Mouse (Mus musculus) forebrain, embryonic 16.5 days (tissue): ENCODE data around the gene Rom1. TPM values are rescaled to one million over a fixed set of nuclear protein-coding genes. Genes with fewer than 3 reads are reported as not detected.
"Not testable (repeated sequence)": the region's sequence is repeated elsewhere in the genome, so short reads cannot be mapped to it uniquely, and the experiment has no call there.

Source experiments
- ATAC-seq: fragments of 200-750 bp; cut with Nextera tagmentation; 2 replicates; pipeline ENCODE4 v1.8.0; 2017; ENCODE audit warnings: mild to moderate bottlenecking, moderate library complexity
- H3K27ac ChIP-seq: fragments of 300-500 bp; sonication (generic); 2 replicates; pipeline ENCODE4 v1.5.1; 2014; ENCODE audit warnings: low read length, control low read depth
- H3K27me3 ChIP-seq: fragments of 300-500 bp; sonication (generic); replicated peaks from 2 replicates; pipeline ENCODE4 v1.6.1; 2014; ENCODE audit warnings: low read length; ENCODE audit not compliant: control insufficient read depth, insufficient read depth
- H3K36me3 ChIP-seq: fragments of 300-500 bp; sonication (generic); 2 replicates; pipeline ENCODE4 v1.6.1; 2014; ENCODE audit not compliant: control insufficient read depth, insufficient read depth
- H3K4me1 ChIP-seq: fragments of 300-500 bp; sonication (generic); replicated peaks from 2 replicates; pipeline ENCODE4 v1.6.1; 2014; ENCODE audit warnings: low read length; ENCODE audit not compliant: control insufficient read depth, insufficient read depth
- H3K4me2 ChIP-seq: fragments of 300-500 bp; sonication (generic); 2 replicates; pipeline ENCODE4 v1.6.1; 2014; ENCODE audit warnings: mild to moderate bottlenecking, low read length, control low read depth
- H3K4me3 ChIP-seq: fragments of 300-500 bp; sonication (generic); replicated peaks from 2 replicates; pipeline ENCODE4 v1.5.1; 2014; ENCODE audit warnings: mild to moderate bottlenecking, low read length, control low read depth
- H3K9ac ChIP-seq: fragments of 300-500 bp; sonication (generic); replicated peaks from 2 replicates; pipeline ENCODE4 v1.6.1; 2014; ENCODE audit warnings: low read depth, low read length, control low read depth
- H3K9me3 ChIP-seq: fragments of 300-500 bp; sonication (generic); 2 replicates; pipeline ENCODE4 v1.6.1; 2016; ENCODE audit warnings: low read length; ENCODE audit not compliant: control insufficient read depth
- WGBS: fragments of 180-500 bp; shearing (Covaris S2); extraction: QIAGEN DNeasy Blood & Tissue Kit; methylation state at CpG from one replicate; pipeline ENCODE4 v1.1.7; 2014; 5-methylcytosine and 5-hydroxymethylcytosine counted together
- polyA plus RNA-seq: library from polyadenylated mRNA; unstranded; fragments of >200 nt; fragmentation: Nextera tagmentation; extraction: Ambion mirVana; gene quantifications from 2 replicates; pipeline ENCODE4 v1.2.1, GENCODE M21; 2015

Rom1 gene
- polyA plus RNA-seq = 1.7 and 1.8 TPM in 2 replicates

GRCm38 (mm10) chr19:8929224-8930088, at the start of gene Rom1, which contains the start of gene Eml3:
TSS of gene Rom1 (minus strand) at chr19:8929356.
TSS of gene Eml3 (plus strand) at chr19:8929552.
- peak; percentile 61 for ATAC-seq
- H3K9me3 ChIP-seq = no peaks in the 10 kb centered on the region
- H3K4me1 ChIP-seq = peaks cover 13% of the 10 kb centered on the region
- H3K9ac ChIP-seq = peak within 1 kb of the TSS; percentile 56
- H3K27me3 ChIP-seq = no peaks in the 10 kb centered on the region
- H3K4me3 ChIP-seq = peak within 1 kb of the TSS; percentile 42
- H3K36me3 ChIP-seq = peaks cover 2% of the 10 kb centered on the region
- H3K27ac ChIP-seq = no peak within 1 kb of the TSS
- WGBS = under 1% methylated on average over 60 of the region's 74 CpGs
- peak within 1 kb of the TSS; percentile 57 for H3K4me2 ChIP-seq

DNA sequence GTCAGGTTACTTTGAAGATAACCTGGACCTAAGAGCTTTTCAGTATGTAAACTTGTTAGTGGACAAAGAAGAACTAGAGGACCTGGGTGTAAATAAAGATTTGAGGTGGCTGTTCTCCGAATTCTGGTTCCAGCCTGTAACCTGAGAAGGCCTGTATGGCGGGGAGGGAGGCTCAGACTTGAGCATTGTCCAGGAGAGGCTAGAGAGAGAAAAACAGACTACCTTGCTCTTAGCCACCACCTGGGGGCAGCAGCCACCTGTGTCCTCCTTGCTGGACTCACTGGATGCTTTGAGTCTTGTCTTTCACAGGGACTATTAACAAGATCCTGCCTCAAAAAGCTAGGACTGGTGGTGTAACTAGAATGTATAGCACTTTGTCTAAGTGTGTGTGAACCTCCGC, 47.4 kb upstream of the Rom1 start:
- no peaks in the 10 kb centered on the region for H3K27me3 ChIP-seq
- peaks cover 7% of the 10 kb centered on the region for H3K4me1 ChIP-seq
- 43% methylated on average over 3 of the region's 3 CpGs for WGBS
- peak; percentile 41; the same call in 1 of the 2 replicates for ATAC-seq
- peaks cover 54% of the 10 kb centered on the region for H3K36me3 ChIP-seq
- H3K9me3 ChIP-seq = no peaks in the 10 kb centered on the region
- no peak overlapping the region for H3K9ac ChIP-seq
- H3K27ac ChIP-seq = no peak overlapping the region
- H3K4me2 ChIP-seq = no peak overlapping the region
- H3K4me3 ChIP-seq = no peak overlapping the region

DNA sequence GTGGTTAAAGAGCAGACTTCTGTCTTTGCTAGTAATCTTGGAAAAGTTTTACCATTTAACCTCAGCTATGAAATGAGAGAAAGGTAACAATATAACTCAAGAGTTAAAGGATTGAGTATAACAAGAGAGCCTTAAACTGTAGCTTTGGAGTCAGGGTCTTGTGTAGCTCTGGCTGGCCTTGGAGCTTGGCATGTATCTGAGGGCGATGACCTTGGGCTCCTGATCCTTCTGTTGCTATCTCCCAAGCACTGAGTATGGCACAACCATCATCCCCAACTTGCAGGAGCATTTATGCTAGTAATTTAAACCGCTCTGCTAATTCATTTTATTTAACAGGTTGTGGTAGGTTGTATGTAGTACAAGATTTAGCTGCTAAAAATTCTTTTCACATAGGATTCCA, 46.3 kb upstream of the Rom1 start:
- ATAC-seq = no peak
- no peak overlapping the region for H3K9ac ChIP-seq
- H3K4me2 ChIP-seq = no peak overlapping the region
- WGBS = 94% methylated on average over 2 of the region's 2 CpGs
- no peaks in the 10 kb centered on the region for H3K9me3 ChIP-seq
- H3K36me3 ChIP-seq = peaks cover 63% of the 10 kb centered on the region
- no peak overlapping the region for H3K4me3 ChIP-seq
- H3K27ac ChIP-seq = no peak overlapping the region
- H3K27me3 ChIP-seq = no peaks in the 10 kb centered on the region
- H3K4me1 ChIP-seq = no peaks in the 10 kb centered on the region

DNA sequence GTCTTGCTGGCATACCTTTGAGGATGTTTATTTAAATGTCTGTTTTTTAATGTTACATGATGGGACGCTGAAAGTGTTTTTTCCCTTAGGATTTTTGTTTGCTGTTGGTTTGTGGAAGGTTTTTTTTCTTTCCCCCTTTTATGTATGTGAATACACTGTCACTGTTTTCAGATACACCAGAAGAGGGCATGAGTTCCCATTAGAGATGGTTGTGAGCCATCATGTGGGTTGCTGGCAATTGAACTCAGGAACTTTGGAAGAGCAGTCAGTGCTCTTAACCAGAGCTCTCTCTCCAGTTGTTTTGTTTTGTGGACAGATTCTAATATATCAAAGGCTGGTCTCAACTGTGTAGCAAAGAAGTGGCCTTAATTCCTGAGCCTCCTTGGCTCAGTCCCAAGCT, 45.5 kb upstream of the Rom1 start:
- no peak overlapping the region for H3K9ac ChIP-seq
- H3K4me2 ChIP-seq = no peak overlapping the region
- H3K36me3 ChIP-seq = peaks cover 65% of the 10 kb centered on the region
- H3K4me1 ChIP-seq = no peaks in the 10 kb centered on the region
- WGBS = 87% methylated on average over 1 of the region's 1 CpGs
- H3K4me3 ChIP-seq = no peak overlapping the region
- no peaks in the 10 kb centered on the region for H3K9me3 ChIP-seq
- no peaks in the 10 kb centered on the region for H3K27me3 ChIP-seq
- H3K27ac ChIP-seq = no peak overlapping the region
- ATAC-seq = no peak

DNA sequence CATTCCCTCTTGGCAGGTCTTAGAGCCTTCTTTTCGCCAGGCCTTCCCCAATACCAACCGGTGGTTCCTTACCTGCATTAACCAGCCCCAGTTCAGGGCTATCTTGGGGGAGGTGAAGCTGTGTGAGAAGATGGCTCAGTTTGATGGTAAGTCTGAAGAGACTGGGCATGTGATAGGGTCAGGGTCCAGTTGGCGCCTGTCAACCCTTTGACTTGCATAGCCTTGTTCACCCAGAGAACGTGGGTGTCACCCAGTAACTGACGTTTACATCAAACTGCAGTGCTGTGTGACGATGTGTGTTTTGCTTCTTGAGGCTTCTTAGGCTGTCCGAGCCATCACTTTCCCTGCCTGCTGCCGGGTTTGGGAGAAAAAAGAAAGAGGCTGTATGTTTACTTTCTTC, 43.3 kb upstream of the Rom1 start:
- H3K4me2 ChIP-seq, H3K4me3 ChIP-seq, H3K9me3 ChIP-seq, H3K9ac ChIP-seq, ATAC-seq, H3K27ac ChIP-seq, H3K4me1 ChIP-seq, H3K27me3 ChIP-seq: not testable (repeated sequence)
- H3K36me3 ChIP-seq = peaks cover 54% of the 10 kb centered on the region
- WGBS = 93% methylated on average over 8 of the region's 8 CpGs

- no peak overlapping the region; the same call in 1 of the 2 replicates for H3K27ac ChIP-seq
These were observed 38.7 kb upstream of the Rom1 start for GRCm38 (mm10) chr19:8967893-8968292.

GRCm38 (mm10) chr19:8967373-8967743, 38.2 kb upstream of the Rom1 start:
- peak overlapping the region; percentile 61 for H3K27ac ChIP-seq
- WGBS = under 1% methylated on average over 8 of the region's 8 CpGs
- peaks cover 19% of the 10 kb centered on the region for H3K4me1 ChIP-seq
- H3K4me3 ChIP-seq = peak overlapping the region; percentile 73
- no peaks in the 10 kb centered on the region for H3K9me3 ChIP-seq
- peaks cover 43% of the 10 kb centered on the region for H3K36me3 ChIP-seq
- ATAC-seq = 0 out of 2 replicates have a peak, but pooled peaks have one; percentile 0
- peak overlapping the region; percentile 85 for H3K4me2 ChIP-seq
- no peaks in the 10 kb centered on the region for H3K27me3 ChIP-seq
- peak overlapping the region; percentile 64 for H3K9ac ChIP-seq

More at GRCm38 (mm10) chr19:8967893-8968292, 38.7 kb upstream of the Rom1 start:
- Histone ChIP-seq H3K4me1 (peaks cover 19% of the 10 kb centered on the region), H3K4me3 (peak overlapping the region; percentile 73), H3K9me3 (no peaks in the 10 kb centered on the region), H3K9ac (peak overlapping the region; percentile 64), H3K4me2 (peak overlapping the region; percentile 85), H3K36me3 (peaks cover 46% of the 10 kb centered on the region), H3K27me3 (no peaks in the 10 kb centered on the region)
- WGBS = under 1% methylated on average over 7 of the region's 9 CpGs
- ATAC-seq = no peak

- peak; percentile 99 for ATAC-seq
- H3K27me3 ChIP-seq = no peaks in the 10 kb centered on the region
- no peaks in the 10 kb centered on the region for H3K9me3 ChIP-seq
- peaks cover 39% of the 10 kb centered on the region for H3K36me3 ChIP-seq
- peak within 1 kb of the TSS; percentile 73 for H3K4me3 ChIP-seq
- peak within 1 kb of the TSS; percentile 85 for H3K27ac ChIP-seq
- H3K4me2 ChIP-seq = peak within 1 kb of the TSS; percentile 85
- H3K9ac ChIP-seq = peak within 1 kb of the TSS; percentile 64
- peaks cover 19% of the 10 kb centered on the region for H3K4me1 ChIP-seq
- under 1% methylated on average over 52 of the region's 52 CpGs for WGBS
These were observed 37.6 kb upstream of the Rom1 start, which contains the start of gene Eef1g for GRCm38 (mm10) chr19:8966590-8967372. TSS of gene Eef1g (plus strand) at chr19:8967041.

GRCm38 (mm10) chr19:8966198-8966589, 37.0 kb upstream of the Rom1 start:
- H3K4me2 ChIP-seq = peak overlapping the region; percentile 59
- H3K36me3 ChIP-seq = peaks cover 40% of the 10 kb centered on the region

More at GRCm38 (mm10) chr19:8966198-8966589, 37.0 kb upstream of the Rom1 start:
- no peaks in the 10 kb centered on the region for H3K9me3 ChIP-seq
- WGBS = 43% methylated on average over 5 of the region's 5 CpGs
- no peak for ATAC-seq
- H3K27me3 ChIP-seq = no peaks in the 10 kb centered on the region
- H3K27ac ChIP-seq = peak overlapping the region; percentile 85
- H3K9ac ChIP-seq = peak overlapping the region; percentile 52
- H3K4me1 ChIP-seq = peaks cover 19% of the 10 kb centered on the region
- H3K4me3 ChIP-seq = peak overlapping the region; percentile 54
